Mouse (Mus musculus) C2C12 (cell line): ENCODE measurements around the gene Tmem198.

ENCODE experiments used
- CTCF ChIP-seq: IDR thresholded peaks from one replicate; pipeline ENCODE4 v1.5.1; 2011; ENCODE audit not compliant: control insufficient read depth, insufficient read depth, insufficient read length
- FOSL1 ChIP-seq: IDR thresholded peaks from one replicate; pipeline ENCODE4 v1.8.0; 2011; ENCODE audit warnings: mild to moderate bottlenecking, low read length; ENCODE audit not compliant: poor library complexity, insufficient read depth, severe bottlenecking
- MAX ChIP-seq: IDR thresholded peaks from one replicate; pipeline ENCODE4 v1.6.1; 2011; ENCODE audit warnings: mild to moderate bottlenecking, control low read depth
- MYOD1 ChIP-seq: IDR thresholded peaks from one replicate; pipeline ENCODE4 v1.6.1; 2011; ENCODE audit warnings: low read depth; ENCODE audit not compliant: control insufficient read depth, insufficient read length

DNA sequence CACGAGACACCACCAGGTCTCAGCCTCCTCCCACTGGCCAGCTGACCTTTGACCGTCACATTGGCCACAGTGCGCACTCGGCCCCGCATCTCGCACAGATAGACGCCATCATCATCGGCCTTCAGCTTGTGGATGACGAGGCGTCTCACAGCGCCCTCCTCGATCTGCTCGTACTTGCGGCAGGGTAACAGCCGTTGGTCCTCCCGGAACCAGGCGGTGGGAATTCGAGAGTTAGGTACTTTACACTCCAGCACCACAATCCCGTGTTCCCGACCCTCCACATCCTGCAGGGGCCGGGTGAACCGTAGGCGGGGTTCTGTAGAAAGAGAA, 24.3 kb downstream of the Tmem198 start:
- no peak for TF ChIP-seq FOSL1
- no peak for TF ChIP-seq MAX
- no peak for TF ChIP-seq CTCF
- no peak for TF ChIP-seq MYOD1
